Mouse (Mus musculus): ENCODE measurements around the gene Ccdc103. TPM values are rescaled to one million over a fixed set of nuclear protein-coding genes. Genes with fewer than 3 reads are reported as not detected.

The Ccdc103 gene
- under 1 TPM; 0.48 to 0.95 TPM for total RNA-seq (2021)

DNA sequence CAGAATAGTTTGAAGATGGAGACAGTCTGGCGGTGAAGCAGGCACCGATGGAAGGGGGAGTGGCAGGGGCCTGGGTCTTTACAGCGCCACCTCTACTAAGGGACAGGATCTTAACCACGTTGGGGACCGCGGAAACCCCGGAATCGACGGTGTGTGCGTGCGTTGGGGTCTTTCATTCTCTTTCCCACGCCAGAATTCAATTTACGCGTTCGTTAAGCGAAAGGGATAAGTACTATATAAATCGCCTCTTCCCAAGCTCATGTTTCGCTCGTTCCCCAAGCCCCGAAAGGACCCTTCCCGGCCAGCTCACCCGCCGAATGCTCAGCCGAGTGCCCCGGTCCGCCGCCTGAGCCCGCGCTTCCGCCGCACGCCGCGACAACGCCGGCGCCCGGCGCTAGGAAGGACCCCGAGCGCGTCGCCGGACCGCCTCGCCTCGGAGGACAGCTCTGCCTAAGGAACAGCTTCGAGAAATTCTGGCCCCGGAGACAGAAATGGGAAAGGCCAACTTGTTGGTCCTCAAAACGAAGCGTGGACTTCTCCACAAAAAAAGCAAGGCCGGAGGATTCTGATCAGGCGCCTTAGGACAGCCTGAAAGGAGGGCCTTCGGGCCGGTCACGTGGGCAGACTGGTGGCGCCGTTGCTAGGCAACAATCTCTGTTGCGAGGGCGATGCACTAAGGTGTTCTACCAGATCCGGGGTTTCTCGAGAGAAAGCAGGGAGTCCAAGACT is at the start of gene Ccdc103, which contains the start of gene Eftud2:
Gene Ccdc103, plus strand, starts transcription at position 620 of the 729 bp plus-strand sequence.
Gene Eftud2, minus strand, starts transcription at position 401 of the 729 bp plus-strand sequence.
- peak; percentile 89 for DNase-seq
- intact Hi-C loops (cut with DNase I): no loop called here

DNA sequence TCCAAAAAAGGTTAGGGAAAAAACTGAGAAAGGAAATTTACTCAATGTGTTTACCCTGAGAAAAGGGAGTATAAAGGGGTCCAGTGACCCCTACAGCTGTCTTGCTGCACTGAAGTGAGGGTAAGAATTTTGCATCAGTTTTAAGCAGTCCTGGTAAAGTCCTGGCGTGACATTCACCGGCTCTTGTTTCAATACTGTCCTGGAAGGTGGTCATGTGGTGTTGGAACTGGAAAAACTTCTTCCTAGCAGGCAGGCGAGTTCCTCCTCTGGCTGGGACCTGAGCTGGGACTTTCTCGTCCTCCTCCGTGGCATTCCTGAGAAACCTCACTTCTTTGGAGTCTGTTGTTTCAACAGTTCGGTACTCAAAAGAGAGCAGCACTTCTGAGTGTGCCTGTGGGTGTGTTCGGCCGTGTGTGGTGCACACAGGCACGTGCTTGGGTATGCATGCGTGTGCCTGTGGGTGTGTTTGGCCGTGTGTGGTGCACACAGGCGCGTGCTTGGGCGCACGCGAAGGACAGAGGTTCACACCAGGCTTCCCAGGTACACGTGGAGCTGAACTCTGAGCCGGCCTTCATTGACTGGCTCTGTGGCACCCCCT is 48.2 kb upstream of the Ccdc103 start:
- DNase-seq: no peak
- intact Hi-C loops (cut with DNase I): no loop called here

DNA sequence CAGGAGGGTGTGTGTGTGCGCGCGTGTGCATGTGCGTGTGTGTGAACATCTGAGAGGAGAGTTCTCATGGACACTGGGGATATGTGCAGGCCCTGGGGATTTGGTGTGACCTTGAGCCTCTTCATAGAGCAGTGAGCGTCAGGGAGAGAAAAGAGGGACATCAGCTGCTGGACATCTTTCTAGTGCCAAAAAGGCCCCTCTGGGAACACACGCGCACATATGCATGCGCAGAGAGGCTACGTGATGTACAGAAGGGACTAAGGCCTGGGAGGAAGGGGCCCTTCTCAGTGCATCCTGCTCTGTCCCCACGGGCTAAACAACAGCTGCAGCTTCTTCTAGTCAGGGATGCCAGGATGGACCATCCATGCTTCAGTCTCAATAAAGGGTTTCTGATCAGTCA is 46.8 kb upstream of the Ccdc103 start:
- DNase-seq: no peak
- intact Hi-C loops (cut with DNase I): no loop called here

DNA sequence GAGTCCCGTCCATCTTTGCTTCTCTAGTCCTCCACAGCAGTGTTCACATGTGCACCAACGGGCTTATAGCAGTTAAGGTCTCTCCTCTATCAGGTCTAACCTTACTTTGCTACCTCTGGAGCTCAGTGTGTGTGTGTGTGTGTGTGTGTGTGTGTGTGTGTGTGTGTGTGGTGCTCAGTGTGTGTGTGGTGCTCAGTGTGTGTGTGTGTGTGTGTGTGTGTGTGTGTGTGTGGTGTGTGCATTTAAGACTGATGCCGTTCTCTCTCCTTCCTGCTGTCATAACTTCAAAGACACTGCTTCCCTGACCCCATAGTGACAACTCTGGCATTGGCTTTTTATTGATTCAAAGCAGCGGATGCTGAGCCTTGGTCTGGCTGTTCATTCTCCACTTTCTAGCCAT is 45.5 kb upstream of the Ccdc103 start, which contains the start of gene Higd1b:
Gene Higd1b, plus strand, starts transcription at position 301 of the 400 bp plus-strand sequence.
- DNase-seq: no peak
- intact Hi-C loops (cut with DNase I): no loop called here

DNA sequence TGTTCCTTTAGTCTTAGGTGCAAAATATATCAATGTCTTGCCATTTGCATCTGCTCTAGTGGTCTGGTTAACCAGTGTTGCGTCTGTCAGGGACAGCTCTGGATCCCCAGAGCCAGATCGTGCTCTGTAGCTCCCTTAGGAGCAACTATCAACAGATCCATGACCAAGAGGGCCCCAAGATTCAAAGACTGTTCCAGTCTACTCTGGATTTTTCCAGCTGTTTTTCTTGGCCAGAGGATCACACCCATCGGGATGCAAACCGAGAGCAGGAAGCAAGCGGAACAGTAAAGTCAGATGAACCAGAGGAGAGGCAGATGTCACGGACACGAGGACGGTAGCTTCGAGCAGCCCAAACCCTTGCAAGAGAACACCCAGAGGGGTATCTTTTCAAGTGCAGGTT is 44.9 kb upstream of the Ccdc103 start:
- intact Hi-C loops (cut with DNase I): no loop called here

DNA sequence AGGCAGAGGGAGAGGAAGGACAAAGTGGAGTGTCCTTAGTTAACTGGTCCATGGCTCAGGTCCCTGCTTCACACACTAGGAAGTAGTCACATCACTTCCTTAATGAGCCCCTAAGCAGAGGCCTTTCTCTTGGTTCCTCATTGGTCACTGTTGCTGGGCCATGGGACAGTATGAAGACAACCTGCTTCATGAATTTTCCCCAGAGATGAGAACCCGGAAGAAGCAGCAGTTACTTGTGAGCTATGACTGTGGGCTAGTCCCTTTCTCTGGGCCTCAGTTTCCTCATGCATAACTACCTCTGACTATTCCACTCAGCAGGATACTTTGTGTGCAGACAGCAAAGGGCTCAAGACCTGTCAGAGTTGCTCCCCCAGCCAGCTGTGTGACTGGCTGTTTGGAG is 43.6 kb upstream of the Ccdc103 start:
- intact Hi-C loops (cut with DNase I): no loop called here
- DNase-seq: no peak

More for the DNA sequence above, 44.9 kb upstream of the Ccdc103 start:
- no peak for DNase-seq

DNA sequence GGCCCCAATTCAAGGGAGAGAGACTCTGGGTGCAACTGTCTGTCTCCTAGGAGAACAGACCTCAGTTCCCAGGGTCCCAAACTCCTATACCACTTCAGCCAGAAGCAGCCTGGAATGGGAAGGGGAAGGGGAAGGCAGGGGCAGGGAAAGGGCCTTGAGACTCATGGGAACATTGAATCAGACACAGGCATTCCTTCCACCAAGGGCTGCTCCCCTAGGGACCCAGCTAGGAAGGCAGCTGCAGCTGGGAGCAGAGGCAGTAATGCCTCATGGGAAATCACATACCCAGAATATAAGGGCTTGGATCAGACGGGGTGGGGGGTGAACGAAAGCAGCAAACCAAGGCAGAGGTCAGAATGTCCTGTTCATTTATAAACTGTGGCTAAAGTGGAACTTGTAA is 42.9 kb upstream of the Ccdc103 start:
- intact Hi-C loops (cut with DNase I): no loop called here
- DNase-seq: no peak

DNA sequence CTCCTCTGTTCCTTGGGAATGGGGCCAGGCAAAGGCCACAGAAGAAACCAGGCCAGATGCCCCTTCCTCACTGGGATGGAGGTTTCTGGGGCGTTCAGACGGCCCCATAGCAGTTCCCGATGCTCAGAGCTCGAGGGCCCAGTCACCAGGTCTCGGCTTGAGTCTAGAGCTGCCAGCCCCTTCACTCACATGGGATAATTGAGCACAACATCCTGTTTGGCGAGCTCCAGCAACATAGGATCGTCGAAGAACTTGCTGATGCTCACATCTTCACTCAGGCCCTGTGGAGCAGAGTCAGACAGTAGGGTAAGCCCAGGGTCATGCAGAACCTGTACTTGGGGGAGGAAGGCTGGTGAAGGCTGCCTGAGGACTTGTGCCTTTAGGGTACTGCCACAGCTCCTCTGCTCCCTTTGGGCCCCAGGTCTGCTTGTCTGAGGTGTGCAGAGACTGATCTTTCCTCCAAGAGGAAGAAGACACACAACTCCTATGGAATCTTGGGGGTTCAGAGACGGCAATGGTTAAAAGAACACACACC is 42.3 kb upstream of the Ccdc103 start:
- no peak for DNase-seq
- intact Hi-C loops (cut with DNase I): no loop called here

DNA sequence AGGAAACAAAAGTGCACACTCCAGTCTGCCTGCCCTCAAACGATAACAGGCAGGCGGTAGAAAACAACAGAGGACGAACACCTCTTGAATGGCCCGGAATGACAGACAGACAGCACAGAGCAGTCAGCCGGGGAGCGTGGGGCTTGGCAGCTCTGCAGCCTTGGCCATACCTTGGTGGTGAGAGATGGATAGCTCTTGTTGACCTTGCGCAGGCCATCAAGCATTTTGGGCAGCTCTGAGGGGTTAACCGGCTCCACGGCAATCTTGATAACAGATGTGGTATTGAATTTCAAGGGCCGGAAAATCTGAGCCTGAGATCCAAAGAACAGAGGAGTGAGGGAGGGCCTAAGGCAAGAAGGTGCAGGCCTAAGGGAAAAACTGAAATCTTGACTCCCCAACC is 35.1 kb upstream of the Ccdc103 start:
- intact Hi-C loops (cut with DNase I): no loop called here
- DNase-seq: no peak

DNA sequence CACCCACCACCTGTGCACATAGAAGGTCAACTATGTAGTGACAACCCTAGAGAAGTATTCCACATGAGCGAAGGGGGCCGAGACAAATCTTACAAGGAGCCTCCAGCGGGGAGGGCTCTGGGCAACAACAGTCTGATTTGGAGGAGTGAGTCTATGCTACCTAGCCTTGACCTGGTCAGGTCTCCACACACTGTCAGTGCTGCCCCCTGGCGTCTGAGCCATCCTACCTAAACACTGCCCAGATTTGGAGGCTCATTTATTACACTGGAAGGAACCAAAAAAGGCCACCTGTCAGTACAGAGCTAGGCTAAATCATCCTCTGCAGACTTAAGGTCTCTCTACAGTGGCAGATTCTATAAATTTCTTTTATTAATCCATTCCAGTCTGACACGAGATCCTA is 29.1 kb upstream of the Ccdc103 start:
- DNase-seq: peak; percentile 76
- intact Hi-C loops (cut with DNase I): no loop called here

DNA sequence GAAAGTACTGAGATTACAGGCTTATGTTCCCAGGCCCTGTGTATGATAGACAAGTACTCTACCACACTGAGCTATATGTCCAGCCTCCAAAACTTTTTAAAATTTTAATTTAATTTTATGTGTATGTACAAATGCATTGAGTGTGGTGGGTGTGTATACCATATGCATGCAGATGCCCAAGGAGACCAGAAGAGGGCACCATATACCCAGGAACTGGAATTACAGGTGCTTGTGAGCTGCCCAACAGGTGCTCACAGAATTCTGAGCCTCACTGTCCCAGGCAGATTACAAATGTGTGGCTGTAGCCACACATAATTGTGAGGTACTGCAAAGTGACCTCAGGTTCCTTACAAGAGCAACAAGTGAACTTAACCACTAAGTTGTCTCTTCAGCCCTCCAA is 27.2 kb upstream of the Ccdc103 start:
- no peak for DNase-seq

DNA sequence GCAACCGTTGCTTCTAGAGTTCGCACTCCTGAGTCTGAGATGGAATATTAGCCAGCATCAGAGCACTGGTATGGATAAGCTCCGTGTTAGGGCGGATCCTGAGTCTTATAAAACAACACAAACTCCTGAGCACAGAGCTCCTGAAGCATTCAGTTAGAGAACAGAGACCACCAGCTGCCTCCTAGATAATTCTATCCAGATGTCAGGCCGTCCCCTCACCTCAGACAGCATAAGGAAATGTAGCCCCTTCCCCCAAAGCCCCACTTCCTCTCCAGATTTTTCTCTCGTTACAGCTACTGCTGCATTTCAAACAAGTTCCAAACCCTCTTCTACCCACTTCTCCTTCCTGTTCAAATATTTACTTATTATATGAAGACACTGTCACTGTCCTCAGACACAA is 25.1 kb upstream of the Ccdc103 start:
- intact Hi-C loops (cut with DNase I): no loop called here
- DNase-seq: no peak

More for the DNA sequence above, 27.2 kb upstream of the Ccdc103 start:
- intact Hi-C loops (cut with DNase I): no loop called here

DNA sequence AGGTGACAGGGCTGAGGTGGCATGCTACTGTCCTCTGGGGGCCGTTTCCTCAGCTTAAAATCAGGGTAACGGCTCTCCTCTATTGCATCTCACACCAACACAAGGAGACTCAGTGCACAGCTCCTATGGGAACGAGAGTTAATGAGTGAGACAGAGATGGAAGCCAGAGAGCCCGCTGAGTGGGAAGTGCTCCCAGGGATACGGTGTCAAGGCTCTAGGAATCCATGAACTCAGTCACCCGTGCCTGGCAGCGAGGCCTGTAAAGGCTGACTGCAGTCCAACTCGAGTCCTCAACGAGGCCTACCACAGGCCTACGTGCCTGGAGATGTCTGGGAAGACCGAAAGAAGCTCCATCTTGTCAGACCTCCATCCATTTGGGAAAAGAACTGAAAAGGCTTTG is 22.1 kb upstream of the Ccdc103 start:
- peak; percentile 65 for DNase-seq
- intact Hi-C loops (cut with DNase I): no loop called here

DNA sequence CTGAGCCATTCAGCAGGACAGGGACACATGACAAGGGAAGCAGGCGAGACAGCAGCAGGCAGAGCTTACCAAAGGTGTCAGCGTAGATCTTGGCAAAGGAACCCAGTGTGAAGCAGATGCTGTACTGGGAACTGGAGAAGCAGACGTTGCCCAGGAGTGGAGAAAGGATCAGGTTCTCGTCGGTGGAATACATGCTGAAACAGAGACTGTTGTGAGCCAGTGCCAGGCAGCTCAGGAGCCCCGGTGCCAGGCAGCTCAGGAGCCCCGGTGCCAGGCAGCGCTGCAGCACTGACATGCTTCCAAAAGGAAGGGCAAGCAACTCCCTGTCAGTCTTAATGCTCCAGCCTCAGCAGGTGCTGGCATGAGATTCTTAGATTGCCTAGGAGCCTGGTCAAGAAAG is 21.1 kb upstream of the Ccdc103 start:
- DNase-seq: peak; percentile 63
- intact Hi-C loops (cut with DNase I): no loop called here

DNA sequence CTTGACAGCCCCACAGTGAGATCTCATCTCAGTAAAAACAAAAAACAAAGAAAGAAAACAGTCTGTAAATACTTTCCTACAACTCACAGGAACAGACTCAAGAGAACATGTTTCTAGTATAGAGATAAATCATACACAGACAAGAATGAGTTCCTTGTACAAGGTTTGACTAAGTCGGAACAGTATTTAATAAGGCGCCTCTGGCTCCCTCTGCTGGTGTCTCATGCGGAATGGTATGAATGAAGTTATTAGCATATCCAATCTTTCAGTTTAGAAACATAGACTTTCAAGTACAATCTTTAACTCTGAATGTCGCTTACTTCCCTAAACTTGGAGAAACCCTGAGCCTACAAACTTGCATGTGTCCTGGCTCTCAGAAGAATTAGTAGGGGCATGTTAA is 16.7 kb upstream of the Ccdc103 start:
- intact Hi-C loops (cut with DNase I): no loop called here

DNA sequence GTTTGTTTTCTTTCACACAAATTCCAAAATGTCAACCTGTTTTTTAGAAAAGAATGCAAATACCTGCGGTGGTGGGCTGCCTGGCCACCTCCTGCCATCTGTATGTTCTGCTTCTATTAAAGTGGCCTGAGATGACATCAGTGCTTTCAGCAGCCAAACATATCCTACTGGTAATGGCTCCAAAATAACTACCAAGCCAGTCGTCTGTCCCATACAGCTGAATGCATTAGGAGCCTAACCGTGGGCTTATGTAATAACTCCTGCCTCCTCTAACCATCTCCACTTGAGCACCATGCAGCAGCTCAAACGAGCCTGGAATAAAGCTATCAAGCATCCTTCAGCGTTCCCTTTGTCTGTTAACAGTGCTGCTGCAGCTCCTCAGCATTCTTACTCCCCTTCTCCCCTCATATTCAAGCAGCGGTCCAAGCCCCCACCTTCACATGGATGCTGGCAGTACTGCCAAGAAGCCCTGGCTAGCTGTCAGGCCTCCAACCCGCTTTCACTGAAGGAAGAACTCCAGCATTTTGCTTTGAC is 6.1 kb upstream of the Ccdc103 start:
- intact Hi-C loops (cut with DNase I): no loop called here
- DNase-seq: no peak

More for the DNA sequence above, 16.7 kb upstream of the Ccdc103 start:
- DNase-seq: peak; percentile 75

DNA sequence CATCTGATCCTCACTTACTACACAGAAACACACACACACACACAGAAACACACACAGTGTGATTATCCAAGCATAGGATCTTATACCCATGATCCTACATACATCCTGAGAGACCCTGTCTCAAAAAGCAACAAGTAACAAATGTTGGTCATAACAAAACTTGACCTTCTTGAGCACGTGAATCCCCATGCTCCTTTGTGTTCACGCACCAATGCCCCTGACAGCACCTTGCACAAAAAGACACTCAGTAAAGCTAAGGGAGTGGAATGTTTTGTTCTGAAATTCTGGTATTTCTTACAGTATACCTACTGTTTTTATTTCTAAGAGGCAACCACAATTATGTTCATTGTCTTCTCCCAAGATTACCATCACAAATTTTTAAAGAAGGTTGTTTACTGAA is 1.4 kb upstream of the Ccdc103 start:
- intact Hi-C loops (cut with DNase I): no loop called here
- no peak for DNase-seq

DNA sequence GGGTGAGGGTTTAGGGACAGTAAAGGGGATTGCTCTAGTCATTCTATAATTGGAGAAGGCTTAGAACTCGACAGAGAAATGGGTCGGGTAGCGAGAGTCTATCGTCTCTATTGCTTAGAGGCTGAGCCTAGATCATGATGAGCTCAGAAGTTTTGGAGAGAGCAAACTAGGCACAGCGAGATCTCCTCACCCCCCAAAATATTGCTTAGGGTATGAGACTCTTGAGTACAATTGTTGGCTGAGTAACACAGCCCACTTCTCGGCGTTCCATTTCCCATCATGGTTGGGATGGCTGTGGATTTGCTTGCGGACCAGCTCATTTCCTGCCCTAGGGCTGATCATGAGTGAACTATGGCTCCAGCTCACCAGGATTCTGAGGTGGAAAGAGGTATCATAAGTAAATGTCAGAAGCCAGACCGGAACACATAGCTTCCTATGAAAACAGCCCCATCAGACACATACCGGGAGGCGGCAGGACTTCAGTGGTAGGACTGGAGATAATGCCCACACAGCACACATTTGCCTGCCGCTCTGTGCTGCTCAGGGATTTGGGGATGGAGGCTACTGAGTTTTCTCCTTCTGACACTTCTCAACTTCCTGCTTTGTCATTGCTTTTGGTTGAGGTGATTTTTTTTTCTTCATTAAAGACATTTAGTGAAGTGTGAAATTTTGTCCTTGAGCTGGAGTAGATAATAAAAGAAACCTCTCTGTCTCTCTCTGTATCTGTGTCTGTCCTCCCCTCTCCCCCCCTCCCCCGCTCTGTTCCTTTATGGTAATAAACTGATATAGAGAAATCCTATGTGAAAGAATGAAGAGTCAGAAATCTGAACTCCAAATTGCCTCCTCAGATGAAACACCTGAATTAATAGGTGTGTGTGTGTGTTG is 552 bp downstream of the Ccdc103 start:
- intact Hi-C loops (cut with DNase I): no loop called here
- no peak for DNase-seq

DNA sequence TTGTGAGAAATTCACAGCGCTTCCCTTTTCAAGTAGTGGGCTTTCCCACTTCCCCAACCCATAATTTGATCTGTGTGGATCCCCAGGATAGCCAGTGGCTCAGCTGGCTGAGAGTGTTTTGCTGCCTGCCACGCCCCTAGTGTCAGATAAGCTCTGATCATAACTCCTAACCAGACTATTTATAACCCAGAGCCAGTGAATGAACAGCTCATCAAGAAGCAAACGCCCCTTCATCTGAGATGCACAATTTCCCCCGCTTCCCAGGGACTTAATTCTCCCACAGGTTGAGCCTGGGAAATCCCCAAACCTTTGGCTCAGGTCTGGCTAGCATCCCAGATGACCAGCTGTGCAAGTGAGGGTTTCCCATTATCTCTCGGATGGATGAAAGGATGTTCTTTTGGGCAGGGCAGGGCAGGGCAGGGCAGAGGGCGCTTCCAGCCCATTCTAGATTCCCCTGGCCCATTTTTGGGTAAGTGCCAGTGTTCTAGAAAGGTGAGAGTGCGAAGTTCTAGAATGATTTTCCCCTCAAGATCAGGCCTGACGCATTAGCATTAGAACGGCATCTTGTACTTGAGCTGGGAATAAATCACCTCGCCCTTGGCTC is 3.7 kb downstream of the Ccdc103 start, which contains the start of gene Fam187a:
Gene Fam187a, plus strand, starts transcription at position 554 of the 604 bp plus-strand sequence.
- DNase-seq: no peak
- intact Hi-C loops (cut with DNase I): no loop called here

DNA sequence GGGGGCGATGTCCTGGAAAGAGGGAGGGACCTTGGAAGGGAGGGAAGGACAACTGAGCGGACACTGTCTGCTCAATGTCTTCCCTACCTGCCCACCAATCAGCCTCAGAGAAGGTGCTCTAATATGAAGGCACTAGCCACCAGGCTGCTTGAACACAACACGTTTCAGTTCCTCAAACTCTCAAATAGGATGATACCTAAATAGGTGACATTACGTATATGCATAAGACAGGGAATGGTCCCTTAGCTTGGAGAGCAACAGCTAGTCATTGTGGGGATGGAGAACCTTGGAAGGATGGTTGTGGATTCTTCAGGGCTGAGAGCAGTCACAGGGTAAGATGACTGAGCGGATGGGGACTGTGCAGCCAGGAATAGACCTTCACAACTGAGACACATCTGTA is 6.4 kb downstream of the Ccdc103 start:
- no peak for DNase-seq
- intact Hi-C loops (cut with DNase I): no loop called here

Measured in left cerebral cortex, postnatal 4 days (tissue).